Mouse (Mus musculus) embryonic fibroblast, embryonic 13.5 days (primary cell): ENCODE results near the gene Mroh3. TPM values are rescaled to one million over a fixed set of nuclear protein-coding genes. Genes with fewer than 3 reads are reported as not detected.

Experiments
- H3K27ac ChIP-seq: 2 replicates; pipeline ENCODE4 v1.5.1; 2012; ENCODE audit warnings: low read length, control low read depth, inconsistent platforms; ENCODE audit not compliant: insufficient read depth
- H3K4me1 ChIP-seq: 2 replicates; pipeline ENCODE4 v1.6.1; 2011; ENCODE audit warnings: low read length; ENCODE audit not compliant: control insufficient read depth, insufficient read depth
- H3K4me3 ChIP-seq: 2 replicates; pipeline ENCODE4 v1.5.1; 2011; ENCODE audit warnings: mild to moderate bottlenecking, control low read depth, low read length; ENCODE audit not compliant: insufficient read depth
- CTCF ChIP-seq: IDR thresholded peaks from 2 replicates; pipeline ENCODE4 v1.5.1; 2011; ENCODE audit warnings: mild to moderate bottlenecking, control low read depth, low read length, moderate library complexity, borderline replicate concordance; ENCODE audit not compliant: insufficient read depth
- POLR2A ChIP-seq: IDR thresholded peaks from 2 replicates; pipeline ENCODE4 v1.6.1; 2011; ENCODE audit warnings: low read depth, mild to moderate bottlenecking, control low read depth, low read length, moderate library complexity
- polyA plus RNA-seq: library from polyadenylated mRNA; stranded (reverse); fragments of >200 nt; gene quantifications from 2 replicates; pipeline ENCODE4 v1.2.4, GENCODE M21; 2011; ENCODE audit warnings: low read depth; ENCODE audit not compliant: missing spikeins, insufficient read length

Gene Mroh3
- polyA plus RNA-seq, 1 experiment: 1.2 TPM

- Histone ChIP-seq H3K4me3 (no peak overlapping the region), H3K27ac (peak overlapping the region; percentile 9; the same call in 1 of the 2 replicates), H3K4me1 (peaks cover 21% of the 10 kb centered on the region)
- no peak for TF ChIP-seq POLR2A
- TF ChIP-seq CTCF: no peak
These were observed 17.6 kb upstream of the Mroh3 start for GRCm38 (mm10) chr1:136230201-136230600.

- peaks cover 21% of the 10 kb centered on the region for H3K4me1 ChIP-seq
- peak overlapping the region; percentile 81 for H3K27ac ChIP-seq
- no peak for TF ChIP-seq CTCF
- no peak for TF ChIP-seq POLR2A
- no peak overlapping the region for H3K4me3 ChIP-seq
These were observed 16.4 kb upstream of the Mroh3 start for GRCm38 (mm10) chr1:136229040-136229373.

GRCm38 (mm10) chr1:136228328-136229039 lies 15.9 kb upstream of the Mroh3 start:
- no peak for TF ChIP-seq CTCF
- TF ChIP-seq POLR2A: peak; percentile 39; the same call in 1 of the 2 replicates
- no peak overlapping the region for H3K4me3 ChIP-seq
- H3K4me1 ChIP-seq: peaks cover 21% of the 10 kb centered on the region
- peak overlapping the region; percentile 81 for H3K27ac ChIP-seq

GRCm38 (mm10) chr1:136227870-136228269 lies 15.2 kb upstream of the Mroh3 start:
- H3K4me3 ChIP-seq: no peak overlapping the region
- peaks cover 21% of the 10 kb centered on the region for H3K4me1 ChIP-seq
- H3K27ac ChIP-seq: peak overlapping the region; percentile 81
- TF ChIP-seq POLR2A (no peak), CTCF (no peak)

- Histone ChIP-seq H3K4me1 (peaks cover 21% of the 10 kb centered on the region), H3K27ac (no peak overlapping the region), H3K4me3 (no peak overlapping the region)
- TF ChIP-seq POLR2A (no peak), CTCF (no peak)
These were observed 14.0 kb upstream of the Mroh3 start for GRCm38 (mm10) chr1:136226626-136227025.

GRCm38 (mm10) chr1:136225846-136226245 lies 13.2 kb upstream of the Mroh3 start:
- TF ChIP-seq CTCF (no peak), POLR2A (no peak)
- H3K4me3 ChIP-seq: no peak overlapping the region
- H3K4me1 ChIP-seq: peaks cover 16% of the 10 kb centered on the region
- H3K27ac ChIP-seq: no peak overlapping the region

GRCm38 (mm10) chr1:136223758-136224342 lies 11.2 kb upstream of the Mroh3 start:
- peaks cover 7% of the 10 kb centered on the region for H3K4me1 ChIP-seq
- TF ChIP-seq CTCF: no peak
- no peak for TF ChIP-seq POLR2A

GRCm38 (mm10) chr1:136222386-136222785 lies 9.8 kb upstream of the Mroh3 start:
- TF ChIP-seq CTCF (no peak), POLR2A (no peak)

More at GRCm38 (mm10) chr1:136223758-136224342, 11.2 kb upstream of the Mroh3 start:
- no peak overlapping the region for H3K4me3 ChIP-seq
- H3K27ac ChIP-seq: no peak overlapping the region

GRCm38 (mm10) chr1:136220037-136220871 lies 7.6 kb upstream of the Mroh3 start:
- Histone ChIP-seq H3K4me1 (no peaks in the 10 kb centered on the region), H3K27ac (no peak overlapping the region), H3K4me3 (no peak overlapping the region)
- TF ChIP-seq POLR2A: no peak
- no peak for TF ChIP-seq CTCF

More at GRCm38 (mm10) chr1:136222386-136222785, 9.8 kb upstream of the Mroh3 start:
- no peaks in the 10 kb centered on the region for H3K4me1 ChIP-seq
- H3K27ac ChIP-seq: no peak overlapping the region
- no peak overlapping the region for H3K4me3 ChIP-seq

GRCm38 (mm10) chr1:136214304-136214703 lies 1.7 kb upstream of the Mroh3 start:
- no peaks in the 10 kb centered on the region for H3K4me1 ChIP-seq
- TF ChIP-seq CTCF: no peak
- TF ChIP-seq POLR2A: no peak
- no peak overlapping the region for H3K4me3 ChIP-seq
- H3K27ac ChIP-seq: no peak overlapping the region
